In the genomic region with DNA sequence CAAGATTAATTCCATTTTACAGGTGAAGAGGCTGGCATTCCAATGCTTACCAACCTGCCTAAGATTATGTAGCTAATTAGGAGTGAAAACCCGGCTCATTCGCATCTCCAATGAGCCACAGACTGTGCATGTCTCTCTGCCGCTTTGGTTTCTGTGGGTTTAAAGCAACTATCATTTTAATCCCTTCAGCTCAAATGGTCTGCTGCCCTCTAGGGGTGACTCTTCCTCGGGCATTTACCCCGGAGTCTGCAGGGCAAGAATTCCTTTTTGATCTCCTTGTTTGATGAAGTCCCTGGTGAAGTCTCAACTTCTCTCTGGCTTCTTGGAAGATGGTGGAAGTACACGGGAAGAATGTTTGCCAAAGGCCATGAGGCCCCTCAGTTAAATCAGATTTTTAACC, we compare ENCODE assay signal across 8 mouse cellular contexts.
DNase-seq lines count a peak whose midpoint lies in the region; TF ChIP-seq lines count a peak whose summit lies in the region.

No protein-coding gene starts in this region.

- H3K4me3 ChIP-seq in bone marrow macrophage, adult 2 months (ENCODE audit: insufficient read depth, low read length), result no peak overlapping the region
- H3K4me3 ChIP-seq in gastrocnemius, adult 2 months, result no peak overlapping the region

- peak; percentile 47 to 50 for DNase-seq in cerebellum, adult 18-20 months
- no peak for DNase-seq in cerebellum, adult 11 months
- peak; percentile 48 for DNase-seq in 416B (ENCODE audit: low read depth)
- DNase-seq in gastrocnemius, adult 2 months, result peak; percentile 68
- peak; percentile 18 to 72 for DNase-seq in layer of hippocampus, adult 8-10 months (ENCODE audit: low spot score in 2 of 2)
- peak; percentile 85 for DNase-seq in lung, postnatal 14 days
- peak; percentile 27 to 57 for DNase-seq in spleen, postnatal 14 days (ENCODE audit: low spot score in 2 of 2)

- H3K4me1 ChIP-seq in bone marrow macrophage, adult 2 months (ENCODE audit: control insufficient read depth, insufficient read depth, low read length), result no peaks in the 10 kb centered on the region

- no peak for TF ChIP-seq POLR2A in bone marrow macrophage, adult 2 months (IDR thresholded peaks at IDR 0.05; ENCODE audit: borderline replicate concordance, low read depth, low read length)

- no peak overlapping the region for H3K27ac ChIP-seq in bone marrow macrophage, adult 2 months (ENCODE audit: insufficient read depth, low read depth, low read length)
- no peak overlapping the region for H3K27ac ChIP-seq in gastrocnemius, adult 2 months

- TF ChIP-seq CTCF in bone marrow macrophage, adult 2 months (IDR thresholded peaks at IDR 0.05; ENCODE audit: low read depth, low read length), result peak; percentile 67; the same call in 1 of the 2 replicates
- TF ChIP-seq CTCF in gastrocnemius, adult 2 months (IDR thresholded peaks at IDR 0.05), result peak; percentile 80

- intact Hi-C loops in gastrocnemius, adult 2 months (cut with DNase I), result loop anchor here (5.0 kb wide), 1 partner anchor 95 kb away; no protein-coding TSS in a partner anchor
